Comparison of ENCODE assay signal across 14 mouse cellular contexts in the genomic region with DNA sequence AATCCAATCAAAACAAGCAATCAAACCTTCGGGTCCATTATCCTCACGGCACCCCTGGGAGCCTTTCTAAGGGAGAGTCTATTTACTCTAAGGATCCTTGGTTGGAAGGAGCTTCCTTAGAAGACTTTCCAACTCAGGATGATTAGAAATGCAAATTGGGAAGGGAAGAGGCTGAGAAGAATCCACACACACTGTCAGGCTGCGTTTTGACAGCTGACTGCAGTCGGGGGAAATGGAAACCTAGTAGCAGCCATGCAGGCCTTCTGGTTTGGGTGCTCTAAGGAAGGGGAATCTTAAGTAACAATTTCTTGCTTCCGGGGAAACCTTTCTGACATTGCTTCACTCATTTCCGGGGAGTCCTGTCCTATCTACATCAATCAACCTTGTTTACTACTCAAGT.
"Had no signal": no experiment of that assay in that cellular context is flagged by ENCODE, and none has a peak within 500 bp of the region (broad histone marks: within the 10 kb centered on the region; RNA-seq: fewer than 3 reads in every experiment).

No protein-coding gene starts in this region.

- H3K27me3 ChIP-seq: liver, embryonic 15.5 days; stomach, embryonic 15.5 days had no signal

- H3K27ac ChIP-seq: left cerebral cortex, adult 2 months; limb, embryonic 10.5 days; liver, embryonic 15.5 days; midbrain, embryonic 10.5 days; stomach, embryonic 15.5 days had no signal

- H3K36me3 ChIP-seq: limb, embryonic 10.5 days; liver, embryonic 15.5 days; midbrain, embryonic 10.5 days; stomach, embryonic 15.5 days had no signal

- H3K4me1 ChIP-seq: liver, embryonic 15.5 days; midbrain, embryonic 10.5 days; stomach, embryonic 15.5 days had no signal

- H3K9ac ChIP-seq: liver, embryonic 15.5 days; lung, embryonic 14.5 days; stomach, embryonic 15.5 days had no signal

- DNase-seq: kidney, postnatal 25 days; lung, embryonic 14.5 days; lung, postnatal 10 days; lung, postnatal 4 days; midbrain, embryonic 14.5 days; retina, postnatal 1 day; thymus, adult 2 months; thymus, postnatal 25 days had no signal

- H3K4me3 ChIP-seq: left cerebral cortex, adult 2 months; limb, embryonic 10.5 days; liver, embryonic 15.5 days; midbrain, embryonic 10.5 days; stomach, embryonic 15.5 days had no signal

- H3K9me3 ChIP-seq: limb, embryonic 10.5 days; liver, embryonic 15.5 days; midbrain, embryonic 10.5 days; stomach, embryonic 15.5 days had no signal

- H3K4me2 ChIP-seq: liver, embryonic 11.5 days; liver, embryonic 15.5 days; lung, embryonic 14.5 days; stomach, embryonic 15.5 days had no signal
